Mouse (Mus musculus): ENCODE measurements around the gene Ndrg2. TPM values are rescaled to one million over a fixed set of nuclear protein-coding genes. Genes with fewer than 3 reads are reported as not detected.

Gene Ndrg2
- polyA plus RNA-seq, 1 experiment from 2014 or later: 34.2 TPM

- H3K4me1 ChIP-seq: no peaks in the 10 kb centered on the region
- ATAC-seq (ENCODE audit: low FRiP score): no peak
- no peaks in the 10 kb centered on the region for H3K9me3 ChIP-seq
- no peaks in the 10 kb centered on the region for H3K36me3 ChIP-seq (replicated peaks)
- no peak overlapping the region for H3K4me2 ChIP-seq
- H3K9ac ChIP-seq: no peak overlapping the region
- H3K27ac ChIP-seq: no peak overlapping the region
- WGBS: 97% methylated on average over 11 of the region's 11 CpGs
- peaks cover 2% of the 10 kb centered on the region for H3K27me3 ChIP-seq
- H3K4me3 ChIP-seq (replicated peaks): no peak overlapping the region
These were observed 7.9 kb downstream of the Ndrg2 start for GRCm38 (mm10) chr14:51906102-51906501.

GRCm38 (mm10) chr14:51904706-51905105 is 9.3 kb downstream of the Ndrg2 start:
- Histone ChIP-seq H3K4me3 (replicated peaks) (no peak overlapping the region), H3K36me3 (replicated peaks) (no peaks in the 10 kb centered on the region), H3K9me3 (no peaks in the 10 kb centered on the region), H3K4me1 (no peaks in the 10 kb centered on the region), H3K9ac (no peak overlapping the region), H3K27me3 (no peaks in the 10 kb centered on the region), H3K27ac (no peak overlapping the region), H3K4me2 (no peak overlapping the region)
- whole genome bisulfite sequencing: 72% methylated on average over 7 of the region's 7 CpGs
- no peak for ATAC-seq (ENCODE audit: low FRiP score)

GRCm38 (mm10) chr14:51903782-51904181 is 10.2 kb downstream of the Ndrg2 start:
- Histone ChIP-seq H3K27me3 (no peaks in the 10 kb centered on the region), H3K4me3 (replicated peaks) (no peak overlapping the region), H3K4me2 (no peak overlapping the region), H3K36me3 (replicated peaks) (no peaks in the 10 kb centered on the region), H3K9ac (no peak overlapping the region), H3K27ac (no peak overlapping the region), H3K9me3 (no peaks in the 10 kb centered on the region), H3K4me1 (no peaks in the 10 kb centered on the region)
- WGBS: 89% methylated on average over 9 of the region's 9 CpGs
- ATAC-seq (ENCODE audit: low FRiP score): no peak

GRCm38 (mm10) chr14:51902806-51903710 is 10.9 kb downstream of the Ndrg2 start:
- H3K36me3 ChIP-seq (replicated peaks): no peaks in the 10 kb centered on the region
- no peak overlapping the region for H3K4me2 ChIP-seq
- 63% methylated on average over 9 of the region's 9 CpGs for WGBS
- H3K27ac ChIP-seq: no peak overlapping the region
- no peak overlapping the region for H3K4me3 ChIP-seq (replicated peaks)
- no peak overlapping the region for H3K9ac ChIP-seq
- H3K9me3 ChIP-seq: no peaks in the 10 kb centered on the region
- H3K27me3 ChIP-seq: no peaks in the 10 kb centered on the region
- peak; percentile 66; the same call in 1 of the 2 replicates for ATAC-seq (ENCODE audit: low FRiP score)
- no peaks in the 10 kb centered on the region for H3K4me1 ChIP-seq

GRCm38 (mm10) chr14:51899351-51899750 is 14.6 kb downstream of the Ndrg2 start:
- Histone ChIP-seq H3K9me3 (no peaks in the 10 kb centered on the region), H3K27me3 (no peaks in the 10 kb centered on the region), H3K9ac (no peak overlapping the region), H3K4me3 (replicated peaks) (no peak overlapping the region), H3K36me3 (replicated peaks) (peaks cover 11% of the 10 kb centered on the region), H3K27ac (no peak overlapping the region), H3K4me2 (no peak overlapping the region), H3K4me1 (no peaks in the 10 kb centered on the region)
- ATAC-seq (ENCODE audit: low FRiP score): no peak
- WGBS: 97% methylated on average over 1 of the region's 1 CpGs

DNA sequence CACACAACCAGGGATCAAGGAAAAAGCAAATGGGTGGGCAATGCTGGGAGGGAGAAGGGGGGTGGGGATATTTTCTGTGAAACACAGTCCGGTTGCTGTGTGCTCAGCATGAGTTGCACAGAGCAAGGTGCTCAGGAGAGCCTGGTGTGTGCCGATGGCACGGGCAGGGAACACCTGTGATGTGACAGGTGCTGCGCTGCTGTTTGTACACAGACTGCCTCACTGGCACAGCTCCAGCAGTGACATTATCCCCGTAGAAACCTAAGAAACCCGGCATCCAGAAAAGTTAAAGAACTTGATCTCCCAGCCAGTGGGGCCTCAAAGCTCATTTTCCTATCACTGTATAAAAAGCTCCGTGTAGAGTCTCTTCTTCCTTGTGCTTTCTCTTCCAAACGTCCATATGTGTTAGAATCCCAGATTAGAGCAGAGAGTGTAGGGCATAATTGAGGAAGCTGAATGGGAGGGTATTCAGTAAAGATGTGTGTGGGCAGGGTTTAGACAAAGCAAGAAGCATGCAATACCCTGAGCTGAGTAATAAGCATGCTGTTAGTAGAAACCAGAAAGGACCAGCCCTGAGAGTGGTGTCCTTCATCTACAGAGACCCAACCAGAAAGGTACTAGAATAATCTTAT is 17.3 kb downstream of the Ndrg2 start:
- no peaks in the 10 kb centered on the region for H3K4me1 ChIP-seq
- H3K27me3 ChIP-seq: no peaks in the 10 kb centered on the region
- no peaks in the 10 kb centered on the region for H3K9me3 ChIP-seq
- H3K4me2 ChIP-seq: no peak overlapping the region
- ATAC-seq (ENCODE audit: low FRiP score): no peak
- H3K36me3 ChIP-seq (replicated peaks): peaks cover 23% of the 10 kb centered on the region
- H3K4me3 ChIP-seq (replicated peaks): no peak overlapping the region
- H3K9ac ChIP-seq: no peak overlapping the region
- 79% methylated on average over 8 of the region's 8 CpGs for WGBS
- H3K27ac ChIP-seq: no peak overlapping the region

DNA sequence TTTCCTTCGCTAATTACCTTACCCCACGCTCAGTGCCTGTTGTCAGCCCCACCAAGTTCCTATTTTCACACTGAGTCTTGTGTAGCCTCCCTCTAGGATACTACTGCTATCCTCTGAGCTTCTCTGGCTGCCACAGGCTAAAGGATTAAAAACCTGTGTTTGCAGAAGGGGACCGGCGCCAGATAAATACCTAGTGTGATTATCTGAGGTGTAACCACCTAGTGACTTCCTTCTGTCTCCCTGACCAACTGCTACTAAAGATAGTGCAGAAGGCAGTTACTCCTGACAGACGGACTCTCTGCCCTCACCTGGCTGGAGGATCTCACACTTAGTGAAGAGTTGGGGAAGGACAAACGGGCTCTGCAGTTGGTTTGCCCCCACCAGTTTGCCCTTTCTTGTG is 17.9 kb downstream of the Ndrg2 start:
- no peak for ATAC-seq (ENCODE audit: low FRiP score)
- 84% methylated on average over 6 of the region's 6 CpGs for WGBS
- no peak overlapping the region for H3K9ac ChIP-seq

DNA sequence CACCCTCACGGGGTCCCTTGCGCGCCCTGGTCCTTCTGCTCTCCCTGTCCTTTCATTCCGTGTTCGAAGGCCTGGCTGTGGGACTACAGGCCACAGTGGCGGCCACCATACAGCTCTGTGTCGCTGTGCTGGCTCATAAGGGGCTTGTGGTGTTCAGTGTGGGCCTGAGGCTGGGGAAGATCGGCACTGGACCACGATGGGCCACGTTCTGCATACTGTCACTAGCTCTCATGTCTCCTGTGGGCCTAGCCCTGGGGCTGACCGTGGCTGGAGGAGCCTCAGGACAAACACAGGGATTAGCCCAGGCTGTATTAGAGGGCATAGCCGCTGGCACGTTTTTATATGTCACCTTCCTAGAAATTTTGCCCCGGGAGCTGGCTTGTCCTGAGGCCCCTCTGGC is 18.9 kb downstream of the Ndrg2 start:
- WGBS: 79% methylated on average over 14 of the region's 14 CpGs

More for the DNA sequence above, 17.9 kb downstream of the Ndrg2 start:
- H3K4me3 ChIP-seq (replicated peaks): no peak overlapping the region
- no peaks in the 10 kb centered on the region for H3K27me3 ChIP-seq
- peaks cover 29% of the 10 kb centered on the region for H3K36me3 ChIP-seq (replicated peaks)
- H3K27ac ChIP-seq: no peak overlapping the region
- no peaks in the 10 kb centered on the region for H3K9me3 ChIP-seq
- H3K4me2 ChIP-seq: no peak overlapping the region
- no peaks in the 10 kb centered on the region for H3K4me1 ChIP-seq

DNA sequence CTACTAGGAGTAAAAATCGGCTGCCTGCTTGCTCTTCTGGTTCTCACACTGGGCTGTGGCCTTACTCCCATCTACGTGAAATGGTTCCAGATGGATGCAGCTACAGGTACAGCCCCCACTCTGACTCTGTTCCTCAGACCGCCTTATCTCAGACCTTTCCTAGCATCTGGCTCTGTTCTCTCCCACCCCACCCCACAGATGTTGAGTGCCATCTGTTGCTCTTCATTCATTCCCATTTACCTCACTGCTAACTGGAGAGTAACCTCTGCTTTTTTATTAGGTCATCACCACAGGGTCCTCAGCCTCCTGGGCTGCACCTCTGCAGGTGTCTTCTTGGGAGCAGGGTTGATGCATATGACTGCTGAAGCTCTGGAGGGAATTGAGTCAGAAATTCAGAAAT is 20.1 kb downstream of the Ndrg2 start:
- Histone ChIP-seq H3K4me3 (replicated peaks) (no peak overlapping the region), H3K27me3 (no peaks in the 10 kb centered on the region), H3K36me3 (replicated peaks) (peaks cover 51% of the 10 kb centered on the region), H3K9me3 (no peaks in the 10 kb centered on the region), H3K9ac (no peak overlapping the region), H3K27ac (no peak overlapping the region), H3K4me1 (no peaks in the 10 kb centered on the region), H3K4me2 (no peak overlapping the region)
- 64% methylated on average over 3 of the region's 3 CpGs for WGBS
- no peak for ATAC-seq (ENCODE audit: low FRiP score)

More for the DNA sequence above, 18.9 kb downstream of the Ndrg2 start:
- no peak for ATAC-seq (ENCODE audit: low FRiP score)
- Histone ChIP-seq H3K9me3 (no peaks in the 10 kb centered on the region), H3K4me1 (no peaks in the 10 kb centered on the region), H3K4me2 (no peak overlapping the region), H3K4me3 (replicated peaks) (no peak overlapping the region), H3K9ac (no peak overlapping the region), H3K36me3 (replicated peaks) (peaks cover 38% of the 10 kb centered on the region), H3K27me3 (no peaks in the 10 kb centered on the region), H3K27ac (peak overlapping the region; percentile 19; the same call in 1 of the 2 replicates)

GRCm38 (mm10) chr14:51893094-51893794 is 20.7 kb downstream of the Ndrg2 start:
- ATAC-seq (ENCODE audit: low FRiP score): no peak
- Histone ChIP-seq H3K4me3 (replicated peaks) (no peak overlapping the region), H3K4me2 (no peak overlapping the region), H3K36me3 (replicated peaks) (peaks cover 57% of the 10 kb centered on the region), H3K9me3 (no peaks in the 10 kb centered on the region), H3K4me1 (no peaks in the 10 kb centered on the region), H3K9ac (no peak overlapping the region), H3K27ac (no peak overlapping the region), H3K27me3 (no peaks in the 10 kb centered on the region)
- 34% methylated on average over 10 of the region's 10 CpGs for WGBS

DNA sequence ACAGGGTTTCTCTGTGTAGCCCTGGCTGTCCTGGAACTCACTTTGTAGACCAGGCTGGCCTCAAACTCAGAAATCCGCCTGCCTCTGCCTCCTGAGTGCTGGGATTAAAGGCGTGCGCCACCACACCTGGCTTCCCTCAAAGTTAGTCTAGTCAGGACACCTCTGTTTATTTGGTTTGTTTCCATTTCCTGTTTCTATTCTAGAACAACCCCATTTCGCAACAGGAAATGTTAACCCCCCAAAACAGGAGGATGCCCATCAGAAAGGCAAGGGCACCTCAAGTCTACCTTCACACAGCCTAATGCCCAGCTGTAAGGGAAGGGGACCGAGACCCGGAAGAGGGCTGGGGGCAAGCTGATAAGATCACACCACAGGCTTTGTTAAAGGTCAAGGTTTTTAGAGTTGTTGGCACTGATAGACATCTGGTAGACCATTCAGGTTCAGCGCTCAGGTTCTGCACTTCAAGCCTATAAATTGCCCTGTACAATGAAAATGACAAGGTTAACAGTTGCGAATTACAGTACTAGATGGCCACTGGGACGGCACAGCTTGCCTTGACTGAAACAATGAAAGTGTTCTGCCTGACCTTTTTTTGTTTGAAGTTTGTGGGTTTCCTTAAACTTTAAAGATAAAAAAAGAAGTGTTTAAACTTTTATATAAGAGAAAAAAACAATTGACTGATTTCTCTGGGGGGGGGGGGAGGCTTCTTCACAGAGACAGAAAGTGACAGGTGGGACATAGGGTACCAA is 21.6 kb downstream of the Ndrg2 start, which contains the start of gene Slc39a2:
TSS of gene Slc39a2 (plus strand) at position 699 of the 749 bp plus-strand sequence.
- no peak within 1 kb of the TSS for H3K4me3 ChIP-seq (replicated peaks)
- no peaks in the 10 kb centered on the region for H3K9me3 ChIP-seq
- no peaks in the 10 kb centered on the region for H3K27me3 ChIP-seq
- no peak within 1 kb of the TSS for H3K4me2 ChIP-seq
- H3K27ac ChIP-seq: no peak within 1 kb of the TSS
- WGBS: 95% methylated on average over 9 of the region's 9 CpGs
- H3K4me1 ChIP-seq: no peaks in the 10 kb centered on the region
- peaks cover 66% of the 10 kb centered on the region for H3K36me3 ChIP-seq (replicated peaks)
- ATAC-seq (ENCODE audit: low FRiP score): no peak
- no peak within 1 kb of the TSS for H3K9ac ChIP-seq

DNA sequence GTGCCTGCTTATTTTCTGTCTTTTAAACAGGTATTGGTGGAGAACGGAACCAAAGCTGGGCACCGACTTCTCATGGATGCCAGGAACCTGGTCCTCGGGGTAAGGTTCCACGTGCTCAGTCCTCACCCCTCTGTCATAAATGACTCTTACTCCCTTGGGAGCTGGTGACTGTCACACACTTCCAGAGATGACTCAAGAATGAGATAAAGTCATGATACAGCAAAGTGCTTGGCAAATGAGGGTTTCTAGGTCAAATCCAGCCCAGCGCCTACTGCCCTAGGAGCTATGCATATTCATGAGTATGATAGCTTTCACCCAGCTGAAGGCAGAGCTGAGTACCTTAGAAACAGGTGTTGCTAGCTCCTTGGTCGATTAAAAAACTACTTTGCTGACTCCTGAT is 24.1 kb downstream of the Ndrg2 start:
- no peak overlapping the region for H3K4me2 ChIP-seq
- H3K9me3 ChIP-seq: no peaks in the 10 kb centered on the region
- no peak overlapping the region for H3K9ac ChIP-seq
- H3K4me3 ChIP-seq (replicated peaks): no peak overlapping the region
- ATAC-seq (ENCODE audit: low FRiP score): no peak
- no peak overlapping the region for H3K27ac ChIP-seq
- no peaks in the 10 kb centered on the region for H3K27me3 ChIP-seq
- peaks cover 68% of the 10 kb centered on the region for H3K36me3 ChIP-seq (replicated peaks)
- WGBS: 91% methylated on average over 6 of the region's 6 CpGs
- peaks cover 19% of the 10 kb centered on the region for H3K4me1 ChIP-seq

Data from forebrain, embryonic 12.5 days (tissue).